Mouse (Mus musculus): ENCODE measurements around the gene Adgre5. TPM values are rescaled to one million over a fixed set of nuclear protein-coding genes. Genes with fewer than 3 reads are reported as not detected.

The Adgre5 gene
- total and polyA plus RNA-seq, 3 experiments, result 0.54 to 23.6 (median 3.7) TPM

GRCm38 (mm10) chr8:83771791-83772190 lies 30.7 kb upstream of the Adgre5 start:
- Histone ChIP-seq H3K9me3 (replicated peaks; ENCODE audit: low read length) (peaks cover under 1% of the 10 kb centered on the region), H3K27ac (ENCODE audit: insufficient read depth, low read depth) (no peak overlapping the region), H3K27me3 (replicated peaks) (no peaks in the 10 kb centered on the region), H3K4me1 (ENCODE audit: control insufficient read depth in 1 of 2, insufficient read depth in 2 of 2) (peaks cover 0 to 5% of the 10 kb centered on the region in 2 experiments; a peak in 3 of 4 replicates), H3K36me3 (replicated peaks in 1 of 2; ENCODE audit: control insufficient read depth in 1 of 2, insufficient read depth in 1 of 2, low read length in 1 of 2) (no peaks in the 10 kb centered on the region), H3K79me2 (replicated peaks; ENCODE audit: control insufficient read depth, extremely low read depth, insufficient read depth, poor library complexity, severe bottlenecking) (no peaks in the 10 kb centered on the region), H3K9ac (ENCODE audit: insufficient read depth, low read depth) (no peak overlapping the region), H3K4me2 (ENCODE audit: insufficient read depth, low read depth, poor library complexity, severe bottlenecking) (no peak overlapping the region), H3K4me3 (replicated peaks in 1 of 3; ENCODE audit: low read depth in 2 of 3, low read length in 2 of 3, poor library complexity in 1 of 3) (no peak overlapping the region)
- in situ Hi-C loops (cut with MboI; ENCODE audit: low pct_ligation_motif_present, low pct_unique_long_range_greater_than_20kb, low sequenced_read_pairs) (no loop called here), dilution Hi-C loops (cut with MboI; ENCODE audit: extremely low pct_ligation_motif_present, extremely low pct_unique_long_range_greater_than_20kb, low sequenced_read_pairs) (no loop called here)
- TF ChIP-seq RCOR1 (conservative IDR thresholded peaks at IDR 0.05; ENCODE audit: low read depth, low read length) (no peak), POLR2AphosphoS2 (IDR thresholded peaks at IDR 0.05; ENCODE audit: low read depth, low read length) (no peak), CHD2 (IDR thresholded peaks at IDR 0.05; ENCODE audit: low read length) (no peak), ELF1 (IDR thresholded peaks at IDR 0.05; ENCODE audit: low read depth, low read length) (no peak)
- DNase-seq (ENCODE audit: extremely low read depth), result no peak

- no peak overlapping the region for H3K4me3 ChIP-seq (replicated peaks in 1 of 3; ENCODE audit: low read depth in 2 of 3, low read length in 2 of 3, poor library complexity in 1 of 3)
- H3K4me1 ChIP-seq (ENCODE audit: control insufficient read depth in 1 of 2, insufficient read depth in 2 of 2), result peaks cover 0 to 5% of the 10 kb centered on the region in 2 experiments; a peak in 3 of 4 replicates
- H3K9ac ChIP-seq (ENCODE audit: insufficient read depth, low read depth), result no peak overlapping the region
- no peaks in the 10 kb centered on the region for H3K79me2 ChIP-seq (replicated peaks; ENCODE audit: control insufficient read depth, extremely low read depth, insufficient read depth, poor library complexity, severe bottlenecking)
- H3K27me3 ChIP-seq (replicated peaks), result no peaks in the 10 kb centered on the region
- TF ChIP-seq NELFE (IDR thresholded peaks at IDR 0.05; ENCODE audit: low read depth, low read length), result no peak
- TF ChIP-seq TCF12 (IDR thresholded peaks at IDR 0.05; ENCODE audit: low read depth, low read length), result no peak
- no peak for TF ChIP-seq NRF1 (IDR thresholded peaks at IDR 0.05; ENCODE audit: low read depth, low read length)
- no peak for TF ChIP-seq CTCF (conservative IDR thresholded peaks at IDR 0.05 in 1 of 2, IDR thresholded peaks at IDR 0.05 in 1 of 2; ENCODE audit: low read depth in 2 of 2, low read length in 2 of 2)
- no peak for TF ChIP-seq PAX5 (IDR thresholded peaks at IDR 0.05; ENCODE audit: low read length)
- no peak for TF ChIP-seq ZC3H11A (IDR thresholded peaks at IDR 0.05; ENCODE audit: low read depth, low read length)
- TF ChIP-seq RCOR1 (conservative IDR thresholded peaks at IDR 0.05; ENCODE audit: low read depth, low read length), result no peak
- no peak for TF ChIP-seq POLR2AphosphoS2 (IDR thresholded peaks at IDR 0.05; ENCODE audit: low read depth, low read length)
- TF ChIP-seq MXI1 (IDR thresholded peaks at IDR 0.05; ENCODE audit: low read depth, low read length), result no peak
- TF ChIP-seq UBTF (IDR thresholded peaks at IDR 0.05; ENCODE audit: low read depth, low read length), result no peak
- TF ChIP-seq GABPA (IDR thresholded peaks at IDR 0.05; ENCODE audit: insufficient replicate concordance, low read depth, low read length), result no peak
- TF ChIP-seq SMC3 (IDR thresholded peaks at IDR 0.05; ENCODE audit: low read depth, low read length), result no peak
- TF ChIP-seq CHD2 (IDR thresholded peaks at IDR 0.05; ENCODE audit: low read length), result no peak
- TF ChIP-seq JUN (IDR thresholded peaks at IDR 0.05; ENCODE audit: insufficient read depth, low read depth, low read length), result no peak
- TF ChIP-seq MEF2A (IDR thresholded peaks at IDR 0.05; ENCODE audit: borderline replicate concordance, low read depth, low read length), result no peak
- no peak overlapping the region for H3K4me2 ChIP-seq (ENCODE audit: insufficient read depth, low read depth, poor library complexity, severe bottlenecking)
- no peak overlapping the region for H3K27ac ChIP-seq (ENCODE audit: insufficient read depth, low read depth)
- peaks cover 2% of the 10 kb centered on the region for H3K9me3 ChIP-seq (replicated peaks; ENCODE audit: low read length)
- in situ Hi-C loops (cut with MboI; ENCODE audit: low pct_ligation_motif_present, low pct_unique_long_range_greater_than_20kb, low sequenced_read_pairs), result no loop called here
- DNase-seq (ENCODE audit: extremely low read depth), result no peak
- no peaks in the 10 kb centered on the region for H3K36me3 ChIP-seq (replicated peaks in 1 of 2; ENCODE audit: control insufficient read depth in 1 of 2, insufficient read depth in 1 of 2, low read length in 1 of 2)
- dilution Hi-C loops (cut with MboI; ENCODE audit: extremely low pct_ligation_motif_present, extremely low pct_unique_long_range_greater_than_20kb, low sequenced_read_pairs), result no loop called here
These were observed 29.5 kb upstream of the Adgre5 start for GRCm38 (mm10) chr8:83770669-83771068.
